Mouse (Mus musculus) cerebellum, adult 9-10 months (tissue): ENCODE results near the gene Numa1.

ENCODE experiments used
- DNase-seq: peaks from one replicate; pipeline ENCODE4 v3.0.0; 2022

The Numa1 gene

GRCm38 (mm10) chr7:102061353-102061752, 127.4 kb downstream of the Numa1 start:
- no peak for DNase-seq

- DNase-seq, result no peak
Observed at GRCm38 (mm10) chr7:102062203-102062602, 128.3 kb downstream of the Numa1 start.

DNA sequence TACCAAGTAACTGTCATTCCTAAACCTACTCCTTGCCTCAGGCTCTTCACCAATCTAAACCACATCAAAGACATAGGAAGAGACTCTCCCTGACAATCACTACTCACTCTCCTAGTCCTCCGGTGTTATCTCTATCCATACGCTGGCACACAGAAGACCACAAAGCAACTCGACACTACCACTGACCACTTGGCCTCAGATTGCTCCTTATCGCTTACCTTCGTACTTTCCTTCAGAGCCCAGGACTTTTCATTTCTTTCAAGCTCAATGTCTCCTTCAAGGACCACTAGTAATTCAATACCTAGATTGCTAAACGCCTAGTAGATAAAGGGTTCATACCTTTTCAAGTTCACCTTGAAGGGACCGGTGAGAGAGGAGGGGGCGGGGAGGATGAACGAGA, 130.0 kb downstream of the Numa1 start:
- DNase-seq, result no peak
